Mouse (Mus musculus): ENCODE results near the gene Tyw1. TPM values are rescaled to one million over a fixed set of nuclear protein-coding genes. Genes with fewer than 3 reads are reported as not detected.
"Not testable (repeated sequence)": the region's sequence is repeated elsewhere in the genome, so short reads cannot be mapped to it uniquely, and the experiment has no call there.

The Tyw1 gene
- polyA plus RNA-seq, 1 experiment from 2014 or later, result 29.5 TPM

DNA sequence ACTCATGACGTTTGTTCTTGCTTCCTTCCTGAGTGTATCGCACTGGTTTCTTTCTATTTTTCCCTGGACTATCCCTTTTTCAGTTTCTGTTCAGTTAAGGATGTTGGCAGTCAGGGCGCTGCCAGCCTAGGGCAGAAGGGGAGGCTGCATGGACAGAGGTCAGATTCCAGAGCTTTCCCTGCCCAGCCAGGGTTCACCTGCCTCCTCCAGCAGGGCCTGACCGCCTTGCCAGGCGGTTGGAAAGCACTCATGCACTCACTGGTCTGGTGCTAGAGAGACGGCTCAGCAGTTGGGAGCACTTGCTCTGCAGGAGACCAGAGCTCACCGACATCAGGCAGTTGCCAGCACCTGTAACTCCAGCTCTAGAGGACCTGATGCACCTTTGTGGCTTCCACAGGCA is 16.2 kb upstream of the Tyw1 start:
- Histone ChIP-seq H3K4me2 (replicated peaks) (no peak overlapping the region), H3K4me1 (no peaks in the 10 kb centered on the region), H3K27me3 (replicated peaks) (no peaks in the 10 kb centered on the region), H3K4me3 (no peak overlapping the region), H3K36me3 (peaks cover 88% of the 10 kb centered on the region), H3K9ac (no peak overlapping the region), H3K27ac (no peak overlapping the region), H3K9me3 (no peaks in the 10 kb centered on the region)
- no peak for ATAC-seq (ENCODE audit: low FRiP score, low read depth)
- WGBS, result 95% methylated on average over 7 of the region's 7 CpGs

DNA sequence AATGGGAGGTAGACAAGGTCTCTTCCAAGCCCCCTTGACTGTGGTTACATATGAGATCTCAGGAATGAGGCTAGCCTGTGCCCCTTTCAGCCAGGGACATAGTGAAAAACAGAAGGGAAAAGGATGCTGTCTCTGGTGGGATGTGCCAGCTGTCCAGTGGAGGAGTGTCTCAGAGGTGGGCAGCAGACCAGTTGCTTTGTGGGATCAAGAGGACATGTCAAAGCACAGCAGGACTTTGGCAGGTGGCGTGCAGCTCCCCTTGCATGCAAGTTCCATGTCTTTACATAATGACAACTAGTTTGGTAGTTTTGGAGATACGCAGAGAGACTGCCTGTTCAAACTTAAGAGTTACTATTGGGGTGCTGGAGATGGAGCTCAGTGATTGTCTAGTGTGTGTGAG is 15.6 kb upstream of the Tyw1 start:
- peaks cover 88% of the 10 kb centered on the region for H3K36me3 ChIP-seq

DNA sequence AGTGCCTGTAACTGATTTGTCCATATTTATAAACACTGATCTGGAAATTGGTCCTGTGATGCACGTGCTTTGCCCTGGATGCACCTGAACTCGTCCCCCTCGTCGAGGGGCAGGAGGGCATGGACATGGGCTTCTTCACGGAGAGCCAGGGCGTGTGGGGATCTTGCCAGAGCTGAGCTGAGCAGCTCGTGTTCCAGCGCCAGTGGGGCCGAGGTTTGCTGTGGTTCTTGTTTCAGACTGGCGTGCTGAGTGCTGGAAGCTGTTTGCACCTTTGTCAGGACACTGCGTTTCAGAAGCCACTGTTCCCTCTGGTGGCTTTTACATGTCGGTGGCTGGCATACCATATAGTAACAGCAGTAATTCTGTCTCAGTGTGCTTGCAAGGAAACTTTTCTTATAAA is 14.0 kb upstream of the Tyw1 start:
- H3K36me3 ChIP-seq, result peaks cover 87% of the 10 kb centered on the region
- H3K4me3 ChIP-seq, result no peak overlapping the region

More for the DNA sequence above, 15.6 kb upstream of the Tyw1 start:
- Histone ChIP-seq H3K4me1 (no peaks in the 10 kb centered on the region), H3K9ac (no peak overlapping the region), H3K27me3 (replicated peaks) (no peaks in the 10 kb centered on the region), H3K9me3 (no peaks in the 10 kb centered on the region), H3K4me2 (replicated peaks) (no peak overlapping the region), H3K27ac (no peak overlapping the region), H3K4me3 (no peak overlapping the region)
- WGBS, result 98% methylated on average over 2 of the region's 2 CpGs
- no peak for ATAC-seq (ENCODE audit: low FRiP score, low read depth)

DNA sequence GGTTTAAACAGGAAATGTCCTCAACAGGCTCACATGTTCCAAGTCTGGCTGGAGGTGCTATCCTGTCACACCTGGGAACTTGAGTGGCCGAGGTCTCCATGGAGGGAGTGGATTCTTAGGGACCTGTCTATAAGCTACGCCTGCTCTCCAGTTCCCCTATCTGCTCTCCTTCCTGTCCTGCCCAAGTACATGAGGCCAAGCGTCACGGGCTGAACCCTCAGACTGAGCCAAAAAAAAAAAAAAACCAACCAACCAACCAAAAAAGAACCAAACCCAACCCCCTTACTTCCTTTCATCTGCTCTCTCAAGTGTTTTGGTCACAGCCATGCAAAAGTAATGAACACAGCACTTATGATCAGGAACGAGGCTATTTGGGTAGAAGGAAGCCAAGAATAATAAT is 7.6 kb upstream of the Tyw1 start:
- no peak overlapping the region for H3K4me3 ChIP-seq
- H3K9ac ChIP-seq, result no peak overlapping the region
- H3K27ac ChIP-seq, result no peak overlapping the region
- H3K4me2 ChIP-seq (replicated peaks), result no peak overlapping the region
- WGBS, result 93% methylated on average over 5 of the region's 5 CpGs
- peaks cover 87% of the 10 kb centered on the region for H3K36me3 ChIP-seq
- no peaks in the 10 kb centered on the region for H3K4me1 ChIP-seq
- ATAC-seq (ENCODE audit: low FRiP score, low read depth), result no peak
- no peaks in the 10 kb centered on the region for H3K27me3 ChIP-seq (replicated peaks)
- H3K9me3 ChIP-seq, result no peaks in the 10 kb centered on the region

More for the DNA sequence above, 14.0 kb upstream of the Tyw1 start:
- no peaks in the 10 kb centered on the region for H3K27me3 ChIP-seq (replicated peaks)
- H3K4me2 ChIP-seq (replicated peaks), result no peak overlapping the region
- 94% methylated on average over 12 of the region's 12 CpGs for WGBS
- ATAC-seq (ENCODE audit: low FRiP score, low read depth), result no peak
- H3K4me1 ChIP-seq, result no peaks in the 10 kb centered on the region
- no peaks in the 10 kb centered on the region for H3K9me3 ChIP-seq
- no peak overlapping the region for H3K27ac ChIP-seq
- H3K9ac ChIP-seq, result no peak overlapping the region

DNA sequence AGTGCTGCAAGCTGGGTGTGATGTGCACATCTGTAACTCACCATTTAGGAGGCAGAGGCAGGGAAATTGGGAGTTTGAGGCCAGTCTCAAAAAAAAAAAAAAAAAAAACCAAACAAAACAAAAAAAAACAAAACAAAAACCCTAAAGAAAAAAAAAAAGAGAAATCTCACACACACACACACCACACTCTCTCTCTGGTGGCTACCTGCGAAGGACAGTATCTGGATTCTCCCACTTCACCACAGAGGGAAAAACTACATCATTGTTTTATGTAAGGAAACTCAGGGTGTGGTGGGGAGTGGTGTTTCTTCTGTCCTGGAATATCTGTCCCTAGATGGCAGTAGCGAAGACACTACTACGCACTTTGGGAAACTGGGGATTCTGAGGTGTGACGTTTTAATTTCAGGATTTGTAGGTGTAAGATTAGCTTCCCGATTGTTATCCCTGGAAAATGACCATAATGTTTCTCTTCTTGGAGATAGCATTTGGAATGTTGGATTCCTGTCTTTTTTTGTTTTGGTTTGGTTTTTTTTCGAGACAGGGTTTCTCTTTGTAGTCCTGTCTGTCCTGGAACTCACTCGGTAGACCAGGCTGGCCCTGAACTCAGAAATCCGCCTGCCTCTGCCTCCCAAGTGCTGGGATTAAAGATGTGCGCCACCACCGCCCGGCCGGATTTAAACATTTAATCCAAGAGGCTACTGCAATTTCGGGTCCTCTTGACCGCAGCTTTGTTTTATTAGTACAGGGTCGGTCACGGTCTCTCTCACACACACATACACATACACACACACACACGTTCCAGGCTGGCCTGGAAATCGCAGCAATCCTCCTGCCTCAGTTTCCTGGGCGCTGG is 1.0 kb upstream of the Tyw1 start:
- Histone ChIP-seq H3K27me3 (replicated peaks) (no peaks in the 10 kb centered on the region), H3K27ac (no peak overlapping the region), H3K9ac (peak overlapping the region; percentile 78), H3K9me3 (no peaks in the 10 kb centered on the region), H3K4me2 (replicated peaks) (peak overlapping the region; percentile 66), H3K36me3 (peaks cover 37% of the 10 kb centered on the region), H3K4me1 (peaks cover 13% of the 10 kb centered on the region; the same call in 1 of the 2 replicates), H3K4me3 (peak overlapping the region; percentile 62)
- 0 out of 2 replicates have a peak, but pooled peaks have one; percentile 38 for ATAC-seq (ENCODE audit: low FRiP score, low read depth)
- 17% methylated on average over 19 of the region's 19 CpGs for WGBS

DNA sequence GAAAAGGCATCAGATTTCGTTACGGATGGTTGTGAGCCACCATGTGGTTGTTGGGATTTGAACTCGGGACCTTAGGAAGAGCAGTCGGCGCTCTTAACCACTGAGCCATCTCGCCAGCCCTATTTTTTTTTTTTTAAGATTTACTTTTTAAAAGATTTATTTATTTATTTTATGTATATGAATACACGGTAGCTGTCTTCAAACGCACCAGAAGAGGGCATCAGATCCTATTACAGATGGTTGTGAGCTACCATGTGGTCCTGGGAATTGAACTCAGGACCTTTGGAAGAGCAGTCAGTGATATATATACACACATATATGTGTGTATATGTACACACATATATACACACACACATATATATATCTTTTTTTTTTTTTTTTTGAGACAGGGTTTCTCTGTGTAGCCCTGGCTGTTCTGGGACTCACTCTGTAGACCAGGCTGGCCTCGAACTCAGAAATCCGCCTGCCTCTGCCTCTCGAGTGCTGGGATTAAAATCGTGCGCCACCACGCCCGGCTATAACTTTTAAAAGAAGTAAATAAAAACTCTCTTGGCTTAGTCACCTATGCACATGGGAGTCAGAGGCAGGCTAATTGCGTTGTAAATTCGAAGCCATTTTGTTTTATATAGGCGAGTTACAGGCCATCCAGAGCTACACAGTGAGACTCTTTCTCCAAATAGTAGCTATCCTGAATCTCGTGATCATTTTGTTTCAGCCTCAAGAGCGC is 543 bp downstream of the Tyw1 start:
- H3K9ac ChIP-seq; H3K9me3 ChIP-seq; H3K27me3 ChIP-seq (replicated peaks); H3K27ac ChIP-seq: not testable (repeated sequence)
- 31% methylated on average over 20 of the region's 20 CpGs for WGBS
- peaks cover 13% of the 10 kb centered on the region; the same call in 1 of the 2 replicates for H3K4me1 ChIP-seq
- H3K4me2 ChIP-seq (replicated peaks), result peak overlapping the region; percentile 66
- peak; percentile 2 for ATAC-seq (ENCODE audit: low FRiP score, low read depth)
- H3K4me3 ChIP-seq, result peak overlapping the region; percentile 33
- H3K36me3 ChIP-seq, result peaks cover 22% of the 10 kb centered on the region

DNA sequence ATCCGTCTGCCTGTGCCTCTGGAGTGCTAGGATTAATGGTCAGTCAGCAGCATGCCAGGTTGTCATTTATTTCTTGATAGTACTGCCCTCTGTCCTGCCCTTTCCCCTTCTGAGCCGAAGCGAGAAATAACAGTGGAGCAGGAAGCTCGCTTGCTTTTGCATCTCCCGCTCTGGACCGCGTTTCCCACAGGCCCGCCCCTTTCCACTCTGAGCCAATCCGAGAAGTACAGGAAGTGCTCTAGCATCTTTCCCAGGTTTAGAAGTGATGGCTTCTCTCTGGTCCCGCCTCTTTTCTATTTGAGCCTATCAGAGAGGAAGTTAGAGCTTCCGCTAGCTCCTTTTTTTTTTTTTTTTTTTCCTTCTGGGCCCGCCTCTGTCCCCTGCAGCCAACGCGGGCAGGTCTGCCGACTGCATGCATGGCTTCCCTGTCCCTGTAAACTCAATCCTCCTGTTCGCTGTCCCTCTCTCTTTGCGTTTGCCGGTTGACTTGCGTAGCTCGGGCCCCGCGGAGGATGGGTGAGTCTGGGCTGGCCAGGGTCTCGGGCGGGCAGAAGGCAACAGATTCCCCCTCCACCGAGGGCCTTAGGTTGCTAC is 1.4 kb downstream of the Tyw1 start:
- peak overlapping the region; percentile 70 for H3K4me3 ChIP-seq
- peak; percentile 94 for ATAC-seq (ENCODE audit: low FRiP score, low read depth)
- WGBS, result 1% methylated on average over 25 of the region's 25 CpGs
- no peaks in the 10 kb centered on the region for H3K27me3 ChIP-seq (replicated peaks)
- H3K9me3 ChIP-seq, result no peaks in the 10 kb centered on the region
- H3K36me3 ChIP-seq, result peaks cover 15% of the 10 kb centered on the region
- H3K27ac ChIP-seq, result peak overlapping the region; percentile 53; the same call in 1 of the 2 replicates
- H3K4me2 ChIP-seq (replicated peaks), result peak overlapping the region; percentile 66
- H3K9ac ChIP-seq, result peak overlapping the region; percentile 72
- peaks cover 13% of the 10 kb centered on the region; the same call in 1 of the 2 replicates for H3K4me1 ChIP-seq

DNA sequence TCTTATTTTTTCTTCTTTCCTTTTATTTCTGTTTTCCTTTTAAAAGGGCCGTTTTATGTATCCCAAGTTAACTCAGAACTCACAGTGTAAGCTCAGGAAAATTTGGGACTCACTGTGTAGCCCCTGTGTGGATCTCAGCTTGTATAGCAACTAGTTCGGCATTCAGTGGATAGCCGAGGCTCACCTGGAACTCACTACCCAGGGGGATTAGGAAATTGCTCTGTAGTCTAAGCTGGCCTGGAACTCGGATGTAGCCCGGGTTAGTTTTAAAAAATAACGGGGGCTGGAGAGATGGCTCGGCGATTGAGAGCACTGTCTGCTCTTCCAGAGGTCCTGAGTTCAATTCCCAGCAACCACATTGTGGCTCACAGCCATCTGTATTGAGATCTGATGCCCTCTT is 1.9 kb downstream of the Tyw1 start:
- H3K27me3 ChIP-seq (replicated peaks), result no peaks in the 10 kb centered on the region
- ATAC-seq (ENCODE audit: low FRiP score, low read depth), result no peak
- H3K4me1 ChIP-seq, result peaks cover 13% of the 10 kb centered on the region; the same call in 1 of the 2 replicates
- H3K9ac ChIP-seq, result peak overlapping the region; percentile 72
- peak overlapping the region; percentile 53; the same call in 1 of the 2 replicates for H3K27ac ChIP-seq
- H3K36me3 ChIP-seq, result peaks cover 10% of the 10 kb centered on the region
- H3K4me2 ChIP-seq (replicated peaks), result peak overlapping the region; percentile 66
- 9% methylated on average over 8 of the region's 8 CpGs for WGBS
- peak overlapping the region; percentile 70 for H3K4me3 ChIP-seq
- H3K9me3 ChIP-seq, result no peaks in the 10 kb centered on the region

DNA sequence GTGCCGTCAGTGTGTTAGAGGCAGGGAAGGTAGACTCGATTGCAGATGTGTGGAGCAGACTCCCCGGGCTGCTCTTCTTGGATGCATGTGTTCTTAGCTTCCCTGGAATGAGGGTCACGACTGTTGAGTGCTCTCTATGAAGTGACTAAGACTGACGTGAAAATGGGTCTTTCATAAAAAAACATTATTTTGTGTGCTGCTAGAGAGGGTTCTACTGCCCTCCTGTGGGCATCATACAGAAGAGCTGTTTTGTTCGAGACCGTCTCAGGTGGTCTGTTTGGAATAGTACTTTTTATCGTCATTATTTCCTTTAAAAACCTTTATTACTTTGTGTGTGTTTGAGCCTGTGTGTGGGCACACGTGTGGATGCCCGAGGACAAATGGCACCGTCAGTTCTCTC is 8.0 kb downstream of the Tyw1 start:
- no peaks in the 10 kb centered on the region for H3K4me1 ChIP-seq
- H3K4me2 ChIP-seq (replicated peaks), result no peak overlapping the region
- no peak overlapping the region for H3K9ac ChIP-seq
- H3K27me3 ChIP-seq (replicated peaks), result no peaks in the 10 kb centered on the region
- no peak overlapping the region for H3K4me3 ChIP-seq
- peaks cover 29% of the 10 kb centered on the region for H3K36me3 ChIP-seq
- H3K27ac ChIP-seq, result no peak overlapping the region
- no peak for ATAC-seq (ENCODE audit: low FRiP score, low read depth)
- no peaks in the 10 kb centered on the region for H3K9me3 ChIP-seq
- 79% methylated on average over 11 of the region's 11 CpGs for WGBS

DNA sequence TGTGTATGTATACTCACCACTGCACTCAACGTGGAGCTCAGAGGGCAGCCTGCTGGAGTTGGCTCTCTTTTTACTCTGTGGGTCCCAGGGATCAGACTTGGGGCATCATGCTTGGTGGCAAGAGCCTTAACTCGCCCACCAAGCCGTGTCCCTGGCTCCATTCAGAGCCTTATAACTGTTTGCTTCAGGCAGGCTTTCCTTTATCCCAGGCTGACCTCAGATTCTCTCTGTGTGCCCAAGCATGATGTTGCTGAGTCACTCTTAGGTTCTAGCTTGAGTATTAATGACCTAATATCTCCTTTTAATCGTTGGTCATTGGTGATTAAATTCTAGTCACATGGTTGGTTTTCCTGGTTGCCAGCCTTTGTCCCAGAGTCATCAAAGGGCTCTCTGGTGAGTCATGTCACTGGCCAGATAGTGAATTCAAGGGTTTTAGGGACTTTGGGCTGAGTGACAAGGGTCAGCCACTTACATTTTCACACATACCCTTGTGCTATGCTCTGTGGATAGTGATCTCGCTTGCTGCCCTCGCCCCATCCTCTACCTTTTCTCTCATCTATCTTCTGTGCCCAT is 9.1 kb downstream of the Tyw1 start:
- Histone ChIP-seq H3K4me1 (no peaks in the 10 kb centered on the region), H3K4me3 (no peak overlapping the region), H3K9ac (no peak overlapping the region), H3K36me3 (peaks cover 40% of the 10 kb centered on the region), H3K27me3 (replicated peaks) (no peaks in the 10 kb centered on the region), H3K9me3 (no peaks in the 10 kb centered on the region), H3K27ac (no peak overlapping the region), H3K4me2 (replicated peaks) (no peak overlapping the region)
- ATAC-seq (ENCODE audit: low FRiP score, low read depth), result no peak
- WGBS, result 89% methylated on average over 6 of the region's 6 CpGs

DNA sequence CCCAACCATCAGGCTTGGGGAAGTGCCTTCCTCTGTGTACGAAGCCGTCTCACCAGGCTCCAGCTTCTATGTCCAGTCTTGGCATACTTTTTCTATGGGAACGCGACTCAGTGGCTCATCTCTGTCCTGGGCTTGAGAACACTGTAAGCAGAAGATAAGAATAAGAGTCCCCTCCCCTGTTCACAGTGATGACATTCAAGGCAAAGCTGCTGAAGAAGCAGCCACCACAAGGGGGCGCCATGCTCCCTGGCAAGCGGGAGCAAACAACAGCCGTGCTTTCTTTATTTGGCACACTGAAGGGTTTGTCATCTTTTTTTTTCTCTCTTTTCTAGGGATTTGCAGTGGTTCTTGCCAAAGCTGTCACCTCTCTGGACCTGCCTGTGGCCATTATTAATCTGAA is 11.2 kb downstream of the Tyw1 start:
- Histone ChIP-seq H3K4me3 (no peak overlapping the region), H3K27me3 (replicated peaks) (no peaks in the 10 kb centered on the region), H3K36me3 (peaks cover 58% of the 10 kb centered on the region), H3K9me3 (no peaks in the 10 kb centered on the region), H3K4me2 (replicated peaks) (no peak overlapping the region), H3K9ac (no peak overlapping the region), H3K27ac (no peak overlapping the region), H3K4me1 (no peaks in the 10 kb centered on the region)
- 87% methylated on average over 7 of the region's 7 CpGs for WGBS
- ATAC-seq (ENCODE audit: low FRiP score, low read depth), result no peak

DNA sequence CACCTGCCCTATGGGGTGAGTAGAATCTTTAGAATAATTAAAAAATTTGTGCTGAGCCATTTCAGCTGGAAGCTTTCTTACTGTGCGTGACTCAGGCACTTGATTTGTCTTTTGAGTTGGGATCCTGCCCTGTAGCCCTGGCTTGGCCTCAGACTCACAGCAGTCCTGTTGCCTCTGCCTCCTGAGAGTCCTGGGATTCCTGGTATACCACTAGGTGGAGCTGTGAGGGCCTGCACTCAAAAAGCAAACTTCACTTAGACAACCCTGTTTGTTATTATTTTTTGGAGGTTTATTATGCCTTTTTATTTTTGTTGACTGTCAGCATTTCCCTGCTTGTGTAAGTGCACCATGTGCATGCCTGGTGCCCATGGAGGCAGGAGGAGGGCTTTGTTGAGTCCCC is 11.9 kb downstream of the Tyw1 start:
- H3K9me3 ChIP-seq, result no peaks in the 10 kb centered on the region
- H3K27ac ChIP-seq, result no peak overlapping the region
- no peak overlapping the region for H3K4me3 ChIP-seq
- no peak for ATAC-seq (ENCODE audit: low FRiP score, low read depth)
- no peak overlapping the region for H3K9ac ChIP-seq
- no peak overlapping the region for H3K4me2 ChIP-seq (replicated peaks)
- no peaks in the 10 kb centered on the region for H3K27me3 ChIP-seq (replicated peaks)
- 97% methylated on average over 1 of the region's 1 CpGs for WGBS
- peaks cover 64% of the 10 kb centered on the region for H3K36me3 ChIP-seq
- H3K4me1 ChIP-seq, result no peaks in the 10 kb centered on the region

Measured in neural tube, embryonic 12.5 days (tissue).